Mouse (Mus musculus) brain, embryonic 14.5 days (tissue): ENCODE results near the gene Chst15.

ENCODE experiments used
- CTCF ChIP-seq: fragments of 200-500 bp; IDR thresholded peaks from 2 replicates; pipeline ENCODE4 v1.5.1; 2012; ENCODE audit warnings: inconsistent platforms, mild to moderate bottlenecking, moderate library complexity, borderline replicate concordance; ENCODE audit not compliant: insufficient read depth, insufficient read length; ENCODE audit errors: extremely low read depth
- POLR2A ChIP-seq: fragments of 200-500 bp; IDR thresholded peaks from 2 replicates; pipeline ENCODE4 v1.6.1; 2012; ENCODE audit warnings: mild to moderate bottlenecking, inconsistent platforms, borderline replicate concordance; ENCODE audit not compliant: poor library complexity, insufficient read depth, insufficient read length, severe bottlenecking; ENCODE audit errors: extremely low read depth

GRCm38 (mm10) chr7:132253078-132253477, 64.0 kb downstream of the Chst15 start:
- TF ChIP-seq CTCF (no peak), POLR2A (no peak)
